Mouse (Mus musculus): ENCODE measurements around the gene Cc2d1b. TPM values are rescaled to one million over a fixed set of nuclear protein-coding genes. Genes with fewer than 3 reads are reported as not detected.

Cc2d1b gene
- 31.2 and 32.1 TPM in 2 replicates for polyA plus RNA-seq (2015; fragmentation: Nextera tagmentation; extraction: Ambion mirVana)

- H3K9ac ChIP-seq, result peak within 1 kb of the TSS; percentile 97
- H3K4me1 ChIP-seq, result peaks cover 16% of the 10 kb centered on the region
- H3K36me3 ChIP-seq, result peaks cover 10% of the 10 kb centered on the region
- H3K4me3 ChIP-seq, result peak within 1 kb of the TSS; percentile 85
- peak within 1 kb of the TSS; percentile 96 for H3K27ac ChIP-seq
- H3K27me3 ChIP-seq, result no peaks in the 10 kb centered on the region
- no peaks in the 10 kb centered on the region for H3K9me3 ChIP-seq
- peak within 1 kb of the TSS; percentile 82 for H3K4me2 ChIP-seq
- ATAC-seq (ENCODE audit: insufficient number of reproducible peaks, low FRiP score, low TSS enrichment, low read depth), result peak; percentile 94
- under 1% methylated on average over 78 of the region's 86 CpGs for WGBS
Observed at GRCm38 (mm10) chr4:108619587-108620341, at the start of gene Cc2d1b. Cc2d1b (plus strand) TSS chr4:108619940.

DNA sequence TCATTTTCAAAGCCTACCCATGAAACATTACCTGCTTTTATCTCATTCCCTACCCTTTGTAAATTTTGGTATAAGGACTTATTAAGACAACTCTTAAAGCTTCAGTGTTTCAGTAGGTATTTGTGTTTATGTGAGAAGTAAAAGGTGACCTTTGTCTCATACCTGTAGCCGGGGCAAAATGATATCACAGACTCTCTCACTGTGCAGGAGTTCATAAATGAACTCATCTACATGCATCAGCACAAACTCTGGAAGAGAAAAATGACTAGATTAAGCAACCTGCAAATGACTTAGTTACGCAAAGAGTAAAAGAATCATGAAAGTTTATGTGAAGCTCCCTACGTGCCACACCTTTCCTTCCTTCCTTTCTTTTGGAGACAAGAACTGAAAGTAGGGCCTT, 47.1 kb upstream of the Cc2d1b start:
- peaks cover 66% of the 10 kb centered on the region for H3K36me3 ChIP-seq
- ATAC-seq (ENCODE audit: insufficient number of reproducible peaks, low FRiP score, low TSS enrichment, low read depth), result no peak
- no peak overlapping the region for H3K27ac ChIP-seq
- H3K27me3 ChIP-seq, result no peaks in the 10 kb centered on the region
- H3K4me3 ChIP-seq, result no peak overlapping the region
- H3K4me1 ChIP-seq, result peaks cover 5% of the 10 kb centered on the region
- no peak overlapping the region for H3K4me2 ChIP-seq
- no peaks in the 10 kb centered on the region for H3K9me3 ChIP-seq
- 92% methylated on average over 3 of the region's 3 CpGs for WGBS
- H3K9ac ChIP-seq, result no peak overlapping the region

DNA sequence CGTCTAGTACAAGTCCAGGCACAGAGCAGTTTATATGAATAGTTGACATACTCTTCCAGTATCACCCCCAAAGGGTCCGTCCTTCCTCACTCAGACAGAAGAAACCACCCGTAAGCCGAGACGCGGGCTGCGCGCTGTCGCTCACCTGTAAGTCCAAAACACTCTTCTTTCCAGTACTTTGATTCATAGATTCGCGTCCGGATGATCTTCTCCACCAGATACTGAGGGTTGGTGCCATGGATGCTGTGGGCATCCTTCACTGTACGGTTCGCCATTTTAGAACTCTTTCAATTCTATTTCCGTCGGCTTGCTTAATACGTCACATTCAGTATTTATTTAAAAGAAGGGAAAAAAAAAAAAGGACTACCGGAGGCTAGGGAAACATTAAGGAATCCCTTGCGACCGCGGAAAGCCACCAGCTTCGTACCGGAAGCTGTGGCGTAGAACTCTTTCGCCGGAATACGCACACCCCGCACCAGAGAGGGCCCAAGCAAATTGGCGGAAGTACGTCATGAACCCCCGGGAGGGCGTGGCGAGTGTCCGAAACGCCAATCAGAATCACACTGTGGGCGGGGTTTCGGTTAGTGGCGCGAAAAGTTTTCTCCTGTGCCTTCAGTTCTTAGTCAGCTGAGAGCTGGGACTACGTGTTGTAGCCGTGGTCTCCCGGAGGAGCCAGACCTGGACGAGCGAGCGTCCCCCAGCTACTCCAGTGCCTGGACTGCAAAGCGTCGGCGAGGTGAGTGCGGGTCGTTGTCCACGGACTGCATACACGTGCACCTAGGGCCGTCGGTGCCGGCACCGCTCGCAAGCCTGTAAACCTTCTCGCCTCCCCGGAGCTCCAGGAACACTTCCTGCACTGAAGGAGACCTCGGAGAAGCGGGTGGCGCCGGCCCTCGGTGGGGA, 40.6 kb upstream of the Cc2d1b start, which contains the start of the genes Prpf38a and Orc1:
Gene Prpf38a, minus strand, starts transcription at position 497 of the 903 bp plus-strand sequence.
Gene Orc1, plus strand, starts transcription at position 584 of the 903 bp plus-strand sequence.
- peak within 1 kb of the TSS; percentile 92 for H3K4me2 ChIP-seq
- H3K36me3 ChIP-seq, result peaks cover 20% of the 10 kb centered on the region
- H3K4me1 ChIP-seq, result peaks cover 20% of the 10 kb centered on the region
- ATAC-seq (ENCODE audit: insufficient number of reproducible peaks, low FRiP score, low TSS enrichment, low read depth), result peak; percentile 97
- no peaks in the 10 kb centered on the region for H3K9me3 ChIP-seq
- peak within 1 kb of the TSS; percentile 75 for H3K4me3 ChIP-seq
- WGBS, result under 1% methylated on average over 63 of the region's 64 CpGs
- H3K27me3 ChIP-seq, result no peaks in the 10 kb centered on the region
- H3K27ac ChIP-seq, result peak within 1 kb of the TSS; percentile 84
- peak within 1 kb of the TSS; percentile 65 for H3K9ac ChIP-seq

GRCm38 (mm10) chr4:108579743-108580411, 39.9 kb upstream of the Cc2d1b start:
- Histone ChIP-seq H3K36me3 (peaks cover 19% of the 10 kb centered on the region), H3K27me3 (no peaks in the 10 kb centered on the region), H3K4me1 (peaks cover 20% of the 10 kb centered on the region), H3K27ac (peak overlapping the region; percentile 84), H3K9ac (peak overlapping the region; percentile 53), H3K9me3 (no peaks in the 10 kb centered on the region), H3K4me2 (peak overlapping the region; percentile 92), H3K4me3 (peak overlapping the region; percentile 75)
- WGBS, result under 1% methylated on average over 16 of the region's 16 CpGs
- ATAC-seq (ENCODE audit: insufficient number of reproducible peaks, low FRiP score, low TSS enrichment, low read depth), result no peak

DNA sequence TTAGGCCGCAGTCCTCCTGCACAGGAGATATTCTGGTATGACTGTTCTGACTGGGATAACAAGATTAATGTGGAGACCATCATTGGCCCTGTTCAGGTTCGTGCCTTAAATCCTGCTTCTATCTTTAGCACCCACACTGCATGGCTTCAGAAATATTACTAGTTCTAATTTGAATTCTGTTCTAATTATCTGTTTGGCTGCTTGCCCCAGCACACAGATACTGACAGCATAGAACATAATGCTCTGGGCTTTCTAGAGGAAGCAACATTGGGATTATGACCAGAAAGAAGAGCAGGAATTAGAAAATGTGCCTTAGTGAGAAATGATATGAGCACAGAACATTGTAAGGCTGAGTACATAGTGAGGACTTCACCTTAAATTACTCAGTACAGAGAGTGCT, 26.4 kb upstream of the Cc2d1b start:
- no peak for ATAC-seq (ENCODE audit: insufficient number of reproducible peaks, low FRiP score, low TSS enrichment, low read depth)
- H3K9me3 ChIP-seq, result no peaks in the 10 kb centered on the region
- H3K4me1 ChIP-seq, result no peaks in the 10 kb centered on the region
- H3K9ac ChIP-seq, result no peak overlapping the region
- 0 out of 2 replicates have a peak, but pooled peaks cover 7% of the 10 kb centered on the region for H3K36me3 ChIP-seq
- no peak overlapping the region for H3K4me2 ChIP-seq
- H3K27me3 ChIP-seq, result no peaks in the 10 kb centered on the region
- no peak overlapping the region for H3K27ac ChIP-seq
- WGBS, result 85% methylated on average over 2 of the region's 2 CpGs
- no peak overlapping the region for H3K4me3 ChIP-seq

GRCm38 (mm10) chr4:108595785-108596184, 24.0 kb upstream of the Cc2d1b start:
- H3K9ac ChIP-seq, result no peak overlapping the region
- no peaks in the 10 kb centered on the region for H3K9me3 ChIP-seq
- H3K4me3 ChIP-seq, result no peak overlapping the region
- H3K4me1 ChIP-seq, result no peaks in the 10 kb centered on the region
- H3K27me3 ChIP-seq, result no peaks in the 10 kb centered on the region
- H3K27ac ChIP-seq, result no peak overlapping the region
- ATAC-seq (ENCODE audit: insufficient number of reproducible peaks, low FRiP score, low TSS enrichment, low read depth), result no peak
- 69% methylated on average over 1 of the region's 1 CpGs for WGBS
- H3K4me2 ChIP-seq, result no peak overlapping the region
- H3K36me3 ChIP-seq, result peaks cover 12% of the 10 kb centered on the region

GRCm38 (mm10) chr4:108598306-108598705, 21.4 kb upstream of the Cc2d1b start:
- H3K4me3 ChIP-seq, result no peak overlapping the region
- peaks cover 25% of the 10 kb centered on the region for H3K36me3 ChIP-seq
- ATAC-seq (ENCODE audit: insufficient number of reproducible peaks, low FRiP score, low TSS enrichment, low read depth), result no peak
- no peaks in the 10 kb centered on the region for H3K4me1 ChIP-seq
- no peak overlapping the region for H3K4me2 ChIP-seq
- 82% methylated on average over 4 of the region's 4 CpGs for WGBS
- H3K9me3 ChIP-seq, result no peaks in the 10 kb centered on the region
- H3K9ac ChIP-seq, result no peak overlapping the region
- H3K27me3 ChIP-seq, result no peaks in the 10 kb centered on the region
- H3K27ac ChIP-seq, result no peak overlapping the region

DNA sequence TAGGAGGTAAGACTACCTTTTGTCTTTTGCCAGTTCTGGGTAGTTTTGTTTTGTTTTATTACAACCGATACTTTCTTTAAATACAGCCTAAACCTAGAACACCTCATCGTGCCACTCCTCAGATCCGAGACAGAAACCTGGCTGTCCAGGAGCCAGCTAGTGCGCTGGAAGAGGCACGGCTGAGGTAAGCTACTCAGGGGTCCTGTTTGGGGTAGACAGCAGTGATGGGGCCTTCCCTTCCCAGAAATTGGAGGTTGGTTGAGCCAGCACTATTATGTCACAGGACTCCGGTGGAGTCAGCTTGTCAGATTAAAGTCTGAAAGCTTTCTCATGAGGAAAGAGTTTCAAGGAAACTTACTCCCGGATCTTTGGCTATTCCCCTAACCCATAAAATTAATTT, 17.9 kb upstream of the Cc2d1b start:
- no peaks in the 10 kb centered on the region for H3K4me1 ChIP-seq
- WGBS, result 95% methylated on average over 7 of the region's 7 CpGs
- no peak overlapping the region for H3K9ac ChIP-seq
- no peaks in the 10 kb centered on the region for H3K27me3 ChIP-seq
- H3K9me3 ChIP-seq, result no peaks in the 10 kb centered on the region
- no peak overlapping the region for H3K4me2 ChIP-seq
- no peak overlapping the region for H3K27ac ChIP-seq
- no peak for ATAC-seq (ENCODE audit: insufficient number of reproducible peaks, low FRiP score, low TSS enrichment, low read depth)
- H3K4me3 ChIP-seq, result no peak overlapping the region
- H3K36me3 ChIP-seq, result peaks cover 52% of the 10 kb centered on the region

GRCm38 (mm10) chr4:108608651-108609050, 11.1 kb upstream of the Cc2d1b start:
- WGBS, result 85% methylated on average over 3 of the region's 3 CpGs
- Histone ChIP-seq H3K36me3 (peaks cover 25% of the 10 kb centered on the region), H3K9ac (no peak overlapping the region), H3K4me1 (no peaks in the 10 kb centered on the region), H3K4me2 (no peak overlapping the region), H3K27me3 (no peaks in the 10 kb centered on the region), H3K4me3 (no peak overlapping the region), H3K27ac (no peak overlapping the region), H3K9me3 (no peaks in the 10 kb centered on the region)
- ATAC-seq (ENCODE audit: insufficient number of reproducible peaks, low FRiP score, low TSS enrichment, low read depth), result no peak

GRCm38 (mm10) chr4:108610935-108611334, 8.8 kb upstream of the Cc2d1b start:
- no peaks in the 10 kb centered on the region for H3K27me3 ChIP-seq
- 90% methylated on average over 5 of the region's 5 CpGs for WGBS

DNA sequence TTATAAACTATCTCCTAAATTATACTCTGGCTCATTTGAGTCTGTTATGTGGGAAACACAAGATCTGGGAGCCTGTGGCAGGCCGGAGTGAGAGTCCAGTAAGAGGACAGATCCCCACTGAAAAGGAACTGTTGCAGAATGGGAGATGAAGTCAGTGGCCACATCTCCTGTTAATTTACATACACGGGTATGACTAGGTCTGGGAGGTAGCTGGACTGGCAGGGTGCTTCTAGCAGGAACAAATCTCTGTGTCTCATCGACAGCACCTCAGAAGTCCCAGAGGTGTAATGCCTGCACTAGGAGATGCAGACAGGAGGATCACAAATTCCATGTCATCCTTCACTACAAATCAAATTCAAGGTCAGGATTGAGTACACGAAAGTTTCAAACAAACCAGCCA, 1.2 kb upstream of the Cc2d1b start:
- Histone ChIP-seq H3K9ac (no peak overlapping the region), H3K4me3 (peak overlapping the region; percentile 85), H3K4me1 (peaks cover 16% of the 10 kb centered on the region), H3K27me3 (no peaks in the 10 kb centered on the region), H3K4me2 (0 out of 2 replicates have a peak overlapping the region, but pooled peaks have one; percentile 82), H3K9me3 (no peaks in the 10 kb centered on the region), H3K27ac (peak overlapping the region; percentile 96), H3K36me3 (0 out of 2 replicates have a peak, but pooled peaks cover 3% of the 10 kb centered on the region)
- ATAC-seq (ENCODE audit: insufficient number of reproducible peaks, low FRiP score, low TSS enrichment, low read depth), result no peak
- WGBS, result 66% methylated on average over 4 of the region's 4 CpGs

More at GRCm38 (mm10) chr4:108610935-108611334, 8.8 kb upstream of the Cc2d1b start:
- Histone ChIP-seq H3K9me3 (no peaks in the 10 kb centered on the region), H3K4me1 (no peaks in the 10 kb centered on the region), H3K27ac (no peak overlapping the region), H3K36me3 (peaks cover 9% of the 10 kb centered on the region; the same call in 1 of the 2 replicates), H3K4me3 (no peak overlapping the region), H3K4me2 (no peak overlapping the region), H3K9ac (no peak overlapping the region)
- ATAC-seq (ENCODE audit: insufficient number of reproducible peaks, low FRiP score, low TSS enrichment, low read depth), result no peak

All from limb, embryonic 15.5 days (tissue).